Mouse (Mus musculus): ENCODE data around the gene Zfp36l2. TPM values are rescaled to one million over a fixed set of nuclear protein-coding genes. Genes with fewer than 3 reads are reported as not detected.

Zfp36l2 gene
- total and polyA plus RNA-seq, 2 experiments from 2014 or later = 5.5 to 16.7 TPM

DNA sequence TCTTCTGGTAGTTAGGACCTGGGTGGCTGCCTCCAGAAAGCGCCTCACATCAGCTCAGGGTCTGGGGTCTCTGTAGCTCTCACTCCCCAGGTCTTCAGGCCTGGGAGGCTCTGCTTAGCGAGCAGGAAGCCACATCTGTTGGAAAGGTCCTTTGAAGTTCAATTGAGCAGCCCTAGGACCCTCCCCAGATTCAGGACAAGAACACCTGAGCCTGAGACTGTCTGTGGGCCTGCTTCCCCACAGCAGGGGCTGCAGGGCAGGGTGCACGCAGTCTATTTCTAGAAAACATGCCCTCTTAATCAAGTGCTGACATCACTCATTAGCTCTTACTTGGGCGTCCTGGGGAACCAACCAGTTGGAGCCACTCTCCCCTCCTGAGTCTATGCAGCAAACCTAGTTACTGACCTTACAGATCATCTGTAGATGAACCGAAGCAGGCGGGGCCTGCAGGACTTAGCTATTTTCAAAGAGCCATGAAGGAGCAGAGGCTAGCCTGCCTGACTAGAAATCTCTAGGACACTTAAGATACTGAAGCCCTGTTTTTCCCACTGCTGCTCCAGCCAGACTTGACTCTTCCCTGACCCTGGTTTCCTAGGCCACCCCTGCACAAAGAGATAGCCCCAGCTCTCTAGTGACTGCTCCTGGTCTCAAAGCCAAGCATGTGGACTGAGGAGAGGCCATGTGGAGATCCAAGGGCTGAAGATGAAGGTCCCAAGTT is 29.8 kb downstream of the Zfp36l2 start:
- Histone ChIP-seq H3K4me3 (ENCODE audit: low read length) (no peak overlapping the region), H3K9ac (replicated peaks; ENCODE audit: low read length) (no peak overlapping the region), H3K4me2 (ENCODE audit: low read depth, low read length) (no peak overlapping the region), H3K27me3 (ENCODE audit: insufficient read depth, low read length) (no peaks in the 10 kb centered on the region), H3K36me3 (ENCODE audit: insufficient read depth, low read length) (no peaks in the 10 kb centered on the region), H3K9me3 (ENCODE audit: low read length) (no peaks in the 10 kb centered on the region), H3K27ac (no peak overlapping the region), H3K4me1 (ENCODE audit: insufficient read depth, low read length) (no peaks in the 10 kb centered on the region)
- TF ChIP-seq CTCF (IDR thresholded peaks at IDR 0.05; ENCODE audit: low read depth) = no peak
- ATAC-seq (no peak), DNase-seq (ENCODE audit: low spot score) (no peak)
- 81% methylated on average over 6 of the region's 6 CpGs for WGBS

DNA sequence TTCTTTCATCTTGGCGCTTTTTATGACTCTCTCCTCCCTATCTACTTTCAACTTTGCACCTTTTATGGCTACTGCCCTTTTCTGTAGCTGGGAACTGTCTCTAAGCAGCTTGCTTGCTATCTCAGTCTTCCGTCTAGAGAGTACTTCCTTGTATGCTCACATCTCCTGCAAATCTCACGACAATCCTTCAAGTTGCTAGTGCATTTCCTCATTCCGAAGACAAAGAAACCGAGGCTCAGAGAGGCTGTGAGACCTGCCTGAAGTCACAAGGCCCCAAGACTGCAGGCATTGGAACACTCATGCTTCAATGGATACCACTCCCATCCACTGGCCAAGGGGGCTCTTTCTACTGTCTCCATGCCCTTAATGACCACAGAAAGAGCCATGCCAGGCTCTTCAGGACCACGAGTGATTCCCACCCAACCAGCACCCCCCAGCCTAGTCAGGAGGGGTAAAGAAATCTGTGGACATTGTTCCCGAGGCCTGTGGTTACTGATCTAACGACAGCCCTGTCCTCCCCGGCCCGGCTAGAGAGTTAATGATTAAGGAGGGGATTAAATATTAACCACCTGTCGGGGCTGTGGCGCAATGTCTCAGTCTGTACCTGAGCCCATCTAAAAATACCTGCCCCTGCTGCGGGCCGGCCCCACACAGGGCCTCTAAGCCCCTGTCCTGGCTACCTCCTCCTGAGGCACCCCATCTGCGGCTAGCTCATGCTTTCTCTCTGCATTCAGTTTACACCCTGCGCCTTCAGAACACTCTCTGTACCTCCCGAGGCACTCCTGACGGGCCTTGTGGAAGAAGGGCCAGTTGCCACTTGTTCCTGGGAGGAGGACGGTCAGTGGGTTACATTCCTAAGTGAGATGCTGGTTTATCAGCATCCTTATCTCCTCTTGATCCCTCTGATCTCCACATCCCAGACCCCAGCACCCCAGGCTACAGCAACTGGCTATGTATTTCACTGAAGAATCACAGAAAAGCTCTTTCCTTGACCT is 30.7 kb downstream of the Zfp36l2 start:
- no peaks in the 10 kb centered on the region for H3K4me1 ChIP-seq (ENCODE audit: insufficient read depth, low read length)
- H3K9me3 ChIP-seq (ENCODE audit: low read length) = no peaks in the 10 kb centered on the region
- WGBS = 54% methylated on average over 19 of the region's 19 CpGs
- no peak overlapping the region for H3K4me2 ChIP-seq (ENCODE audit: low read depth, low read length)
- DNase-seq (ENCODE audit: low spot score) (no peak), ATAC-seq (no peak)
- no peak overlapping the region for H3K4me3 ChIP-seq (ENCODE audit: low read length)
- H3K27ac ChIP-seq = no peak overlapping the region
- H3K27me3 ChIP-seq (ENCODE audit: insufficient read depth, low read length) = no peaks in the 10 kb centered on the region
- no peak overlapping the region for H3K9ac ChIP-seq (replicated peaks; ENCODE audit: low read length)
- no peak for TF ChIP-seq CTCF (IDR thresholded peaks at IDR 0.05; ENCODE audit: low read depth)
- no peaks in the 10 kb centered on the region for H3K36me3 ChIP-seq (ENCODE audit: insufficient read depth, low read length)

DNA sequence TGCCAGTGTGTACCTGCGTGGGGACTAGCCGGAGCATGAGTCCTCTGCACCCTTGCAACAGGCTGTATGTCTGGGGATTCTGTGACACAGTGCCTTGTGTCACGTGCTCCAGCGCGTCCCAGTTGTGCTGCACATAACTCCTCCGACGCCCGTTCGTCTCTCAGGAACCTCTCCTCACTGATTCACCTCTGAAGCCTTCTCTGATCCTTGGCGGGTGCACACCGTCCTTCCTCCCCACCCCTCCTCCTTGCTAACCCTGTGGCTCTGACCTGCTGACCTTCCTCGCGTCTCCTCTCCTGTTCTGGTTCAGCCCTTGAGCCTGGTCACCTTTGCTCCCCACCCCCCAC is 31.5 kb downstream of the Zfp36l2 start:
- Histone ChIP-seq H3K9ac (replicated peaks; ENCODE audit: low read length) (no peak overlapping the region), H3K4me1 (ENCODE audit: insufficient read depth, low read length) (0 out of 2 replicates have a peak, but pooled peaks cover 5% of the 10 kb centered on the region), H3K4me2 (ENCODE audit: low read depth, low read length) (no peak overlapping the region), H3K27ac (no peak overlapping the region), H3K27me3 (ENCODE audit: insufficient read depth, low read length) (no peaks in the 10 kb centered on the region), H3K36me3 (ENCODE audit: insufficient read depth, low read length) (no peaks in the 10 kb centered on the region), H3K4me3 (ENCODE audit: low read length) (no peak overlapping the region), H3K9me3 (ENCODE audit: low read length) (no peaks in the 10 kb centered on the region)
- DNase-seq (ENCODE audit: low spot score) (no peak), ATAC-seq (no peak)
- 71% methylated on average over 13 of the region's 13 CpGs for WGBS
- TF ChIP-seq CTCF (IDR thresholded peaks at IDR 0.05; ENCODE audit: low read depth) = no peak

DNA sequence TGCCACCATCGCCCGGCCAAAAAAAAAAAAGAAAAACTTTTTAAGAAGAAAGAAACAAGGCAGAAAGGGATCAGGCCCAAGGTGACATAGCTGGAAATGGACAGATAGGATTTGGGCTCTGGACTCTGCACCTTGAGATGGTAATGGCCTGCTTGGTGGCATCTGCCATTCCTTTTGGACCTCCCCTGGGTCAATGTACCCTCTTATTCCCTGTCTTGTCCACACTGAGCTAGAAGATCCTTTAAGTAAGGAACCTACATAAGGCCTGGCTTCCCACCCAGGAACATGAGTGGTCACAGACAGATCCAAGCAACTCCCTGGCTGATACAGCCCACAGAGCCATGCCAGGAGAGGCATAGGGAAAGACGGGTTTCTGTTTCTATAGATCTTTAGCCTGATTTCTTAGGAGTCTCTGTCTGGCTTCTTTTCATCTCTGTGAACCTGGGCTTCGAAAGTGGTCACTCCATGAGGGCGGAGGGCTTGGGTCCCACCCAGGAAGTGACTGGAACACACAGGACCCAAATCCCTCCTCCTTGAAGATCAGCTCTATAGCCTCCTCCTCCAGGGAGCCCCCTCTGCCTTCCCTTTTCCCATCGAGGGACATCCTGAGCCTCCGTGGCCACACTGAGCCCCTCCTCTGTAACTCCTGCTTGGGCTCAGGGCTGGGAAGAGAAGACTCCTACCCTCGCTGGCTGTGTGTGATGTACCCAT is 32.1 kb downstream of the Zfp36l2 start:
- Histone ChIP-seq H3K4me3 (ENCODE audit: low read length) (no peak overlapping the region), H3K36me3 (ENCODE audit: insufficient read depth, low read length) (no peaks in the 10 kb centered on the region), H3K27ac (no peak overlapping the region), H3K9ac (replicated peaks; ENCODE audit: low read length) (no peak overlapping the region), H3K4me1 (ENCODE audit: insufficient read depth, low read length) (0 out of 2 replicates have a peak, but pooled peaks cover 5% of the 10 kb centered on the region), H3K4me2 (ENCODE audit: low read depth, low read length) (no peak overlapping the region), H3K9me3 (ENCODE audit: low read length) (no peaks in the 10 kb centered on the region), H3K27me3 (ENCODE audit: insufficient read depth, low read length) (no peaks in the 10 kb centered on the region)
- ATAC-seq = no peak
- TF ChIP-seq CTCF (IDR thresholded peaks at IDR 0.05; ENCODE audit: low read depth) = no peak
- DNase-seq (ENCODE audit: low spot score) = no peak
- WGBS = 88% methylated on average over 8 of the region's 8 CpGs

DNA sequence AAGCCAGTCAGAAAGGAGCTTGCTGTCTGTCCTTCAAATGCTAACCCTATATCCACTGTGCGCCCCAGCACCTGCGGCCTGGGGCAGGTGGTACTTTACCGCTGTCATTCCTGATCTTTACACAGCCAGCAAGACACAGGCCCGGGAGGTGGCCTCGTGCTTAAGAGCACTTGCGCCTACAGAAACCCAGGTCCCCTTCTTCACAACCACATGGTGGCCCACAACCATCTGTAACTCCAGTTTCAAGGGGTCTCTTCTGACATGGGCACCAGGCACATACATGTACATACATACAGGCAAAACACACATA is 32.8 kb downstream of the Zfp36l2 start:
- 0 out of 2 replicates have a peak, but pooled peaks cover 5% of the 10 kb centered on the region for H3K4me1 ChIP-seq (ENCODE audit: insufficient read depth, low read length)
- H3K27me3 ChIP-seq (ENCODE audit: insufficient read depth, low read length) = no peaks in the 10 kb centered on the region
- no peak for TF ChIP-seq CTCF (IDR thresholded peaks at IDR 0.05; ENCODE audit: low read depth)
- no peak overlapping the region for H3K4me3 ChIP-seq (ENCODE audit: low read length)
- no peaks in the 10 kb centered on the region for H3K9me3 ChIP-seq (ENCODE audit: low read length)
- WGBS = 93% methylated on average over 6 of the region's 6 CpGs
- DNase-seq (ENCODE audit: low spot score) = no peak
- H3K27ac ChIP-seq = no peak overlapping the region
- no peak overlapping the region for H3K9ac ChIP-seq (replicated peaks; ENCODE audit: low read length)
- no peak for ATAC-seq
- H3K36me3 ChIP-seq (ENCODE audit: insufficient read depth, low read length) = no peaks in the 10 kb centered on the region
- H3K4me2 ChIP-seq (ENCODE audit: low read depth, low read length) = no peak overlapping the region

DNA sequence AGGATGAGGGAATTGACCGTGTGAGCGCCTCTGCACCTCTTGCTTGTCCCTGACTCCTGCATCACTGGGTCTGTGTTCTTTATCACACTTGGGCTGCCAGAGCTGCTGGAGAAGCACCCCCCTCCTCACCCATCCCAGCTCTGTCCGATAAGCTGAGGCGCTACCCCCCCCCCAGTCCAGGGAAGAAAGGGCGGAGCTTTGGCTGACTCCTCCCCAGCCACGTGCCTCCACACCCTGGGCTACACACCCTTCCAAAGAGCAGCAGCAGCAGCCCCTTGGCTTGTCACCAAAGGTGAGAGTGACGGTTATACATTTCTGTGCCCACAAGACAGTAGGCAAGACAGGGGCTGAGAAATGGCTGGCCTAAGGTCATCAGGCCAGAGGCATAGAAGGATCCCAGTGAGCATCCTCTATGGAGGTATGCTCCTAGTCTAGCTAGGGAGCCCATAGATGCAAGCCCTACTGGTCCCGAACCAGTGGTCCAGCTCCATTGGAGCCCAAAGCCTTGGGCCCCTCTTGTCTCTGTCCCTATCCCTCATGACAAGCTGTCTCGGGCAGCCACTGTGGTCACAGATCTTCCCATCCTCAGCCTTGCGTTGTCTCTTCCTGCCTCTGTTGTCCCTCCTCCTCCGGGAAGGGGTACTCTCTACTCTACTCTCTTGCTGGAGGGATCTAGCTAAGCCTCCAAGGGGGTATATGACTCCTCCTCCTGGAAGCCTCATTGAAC is 33.3 kb downstream of the Zfp36l2 start:
- TF ChIP-seq CTCF (IDR thresholded peaks at IDR 0.05; ENCODE audit: low read depth) = no peak
- Histone ChIP-seq H3K9me3 (ENCODE audit: low read length) (no peaks in the 10 kb centered on the region), H3K4me2 (ENCODE audit: low read depth, low read length) (no peak overlapping the region), H3K27me3 (ENCODE audit: insufficient read depth, low read length) (no peaks in the 10 kb centered on the region), H3K4me3 (ENCODE audit: low read length) (no peak overlapping the region), H3K27ac (no peak overlapping the region), H3K9ac (replicated peaks; ENCODE audit: low read length) (no peak overlapping the region), H3K36me3 (ENCODE audit: insufficient read depth, low read length) (no peaks in the 10 kb centered on the region), H3K4me1 (ENCODE audit: insufficient read depth, low read length) (0 out of 2 replicates have a peak, but pooled peaks cover 5% of the 10 kb centered on the region)
- 86% methylated on average over 11 of the region's 11 CpGs for WGBS
- DNase-seq (ENCODE audit: low spot score) (no peak), ATAC-seq (no peak)
